Mouse (Mus musculus): ENCODE data around the gene Klk4. TPM values are rescaled to one million over a fixed set of nuclear protein-coding genes. Genes with fewer than 3 reads are reported as not detected.

Gene Klk4
- polyA plus RNA-seq, 1 experiment from 2014 or later = not detected

- Histone ChIP-seq H3K4me2 (replicated peaks) (no peak overlapping the region), H3K4me3 (replicated peaks) (no peak overlapping the region), H3K4me1 (replicated peaks) (no peaks in the 10 kb centered on the region), H3K27me3 (replicated peaks) (no peaks in the 10 kb centered on the region), H3K36me3 (no peaks in the 10 kb centered on the region), H3K27ac (no peak overlapping the region), H3K9me3 (no peaks in the 10 kb centered on the region), H3K9ac (no peak overlapping the region)
- WGBS = 85% methylated on average over 2 of the region's 2 CpGs
- ATAC-seq = no peak
These were observed 41.0 kb downstream of the Klk4 start for GRCm38 (mm10) chr7:43921941-43922340.

DNA sequence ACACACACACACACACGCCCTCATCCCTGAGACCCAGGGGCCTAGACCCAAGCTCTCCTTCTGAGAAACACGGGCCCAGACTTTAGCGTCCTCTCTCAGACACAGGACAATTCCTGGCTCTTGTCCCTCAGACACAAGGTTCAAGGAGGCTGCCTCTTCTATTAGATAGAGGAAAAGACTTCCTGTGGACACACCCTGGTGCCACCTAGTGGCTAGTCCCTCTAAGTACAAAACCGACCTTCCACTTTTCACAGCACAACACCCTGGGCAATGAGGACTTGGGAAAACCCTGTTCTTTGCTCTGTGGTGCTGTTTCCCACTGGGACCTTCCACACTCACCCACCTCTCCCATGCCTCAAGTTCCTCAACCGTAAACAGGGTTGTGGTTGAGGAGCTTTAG lies 45.0 kb downstream of the Klk4 start:
- Histone ChIP-seq H3K27me3 (replicated peaks) (no peaks in the 10 kb centered on the region), H3K9me3 (no peaks in the 10 kb centered on the region), H3K4me3 (replicated peaks) (no peak overlapping the region), H3K9ac (no peak overlapping the region), H3K36me3 (no peaks in the 10 kb centered on the region), H3K27ac (no peak overlapping the region), H3K4me1 (replicated peaks) (no peaks in the 10 kb centered on the region), H3K4me2 (replicated peaks) (no peak overlapping the region)
- 69% methylated on average over 5 of the region's 5 CpGs for WGBS
- no peak for ATAC-seq

DNA sequence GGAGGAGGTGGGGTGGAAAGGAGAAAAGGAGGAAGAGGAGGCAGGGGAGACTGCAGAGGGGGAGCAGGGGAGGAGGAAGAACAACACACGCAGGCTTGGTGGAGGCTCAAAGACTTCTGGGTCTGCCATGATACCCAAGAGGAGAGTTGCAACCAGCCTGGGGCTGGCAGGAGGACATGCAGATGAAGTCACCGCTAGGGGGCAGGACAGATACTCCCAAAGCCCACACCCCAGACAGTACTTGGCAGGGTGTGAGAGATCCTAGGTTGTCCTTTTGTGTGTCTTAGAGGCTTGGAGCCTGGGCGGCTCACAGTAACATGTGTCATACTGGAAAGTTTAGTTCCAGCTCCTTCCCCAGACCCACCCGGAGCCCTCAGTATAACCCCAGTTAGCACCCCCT lies 47.6 kb downstream of the Klk4 start:
- no peak overlapping the region for H3K4me2 ChIP-seq (replicated peaks)
- no peaks in the 10 kb centered on the region for H3K27me3 ChIP-seq (replicated peaks)
- ATAC-seq = no peak
- H3K4me1 ChIP-seq (replicated peaks) = no peaks in the 10 kb centered on the region
- H3K36me3 ChIP-seq = no peaks in the 10 kb centered on the region
- 44% methylated on average over 4 of the region's 4 CpGs for WGBS
- no peak overlapping the region for H3K9ac ChIP-seq
- no peak overlapping the region for H3K4me3 ChIP-seq (replicated peaks)
- no peak overlapping the region for H3K27ac ChIP-seq
- H3K9me3 ChIP-seq = no peaks in the 10 kb centered on the region

- no peak overlapping the region for H3K9ac ChIP-seq
- no peaks in the 10 kb centered on the region for H3K27me3 ChIP-seq (replicated peaks)
- no peaks in the 10 kb centered on the region for H3K4me1 ChIP-seq (replicated peaks)
- no peak overlapping the region for H3K4me3 ChIP-seq (replicated peaks)
- H3K36me3 ChIP-seq = no peaks in the 10 kb centered on the region
- 46% methylated on average over 4 of the region's 4 CpGs for WGBS
- H3K9me3 ChIP-seq = no peaks in the 10 kb centered on the region
- H3K27ac ChIP-seq = no peak overlapping the region
- H3K4me2 ChIP-seq (replicated peaks) = no peak overlapping the region
- no peak for ATAC-seq
These were observed 51.4 kb downstream of the Klk4 start for GRCm38 (mm10) chr7:43932337-43932736.

- Histone ChIP-seq H3K4me2 (replicated peaks) (no peak within 1 kb of the TSS), H3K9me3 (no peaks in the 10 kb centered on the region), H3K4me3 (replicated peaks) (no peak within 1 kb of the TSS), H3K9ac (no peak within 1 kb of the TSS), H3K27me3 (replicated peaks) (no peaks in the 10 kb centered on the region), H3K4me1 (replicated peaks) (no peaks in the 10 kb centered on the region), H3K27ac (no peak within 1 kb of the TSS), H3K36me3 (no peaks in the 10 kb centered on the region)
- ATAC-seq = no peak
- 93% methylated on average over 3 of the region's 3 CpGs for WGBS
These were observed 52.5 kb downstream of the Klk4 start, which contains the start of gene Klk15 for GRCm38 (mm10) chr7:43933440-43933839. TSS of gene Klk15 (plus strand) at chr7:43933740.

DNA sequence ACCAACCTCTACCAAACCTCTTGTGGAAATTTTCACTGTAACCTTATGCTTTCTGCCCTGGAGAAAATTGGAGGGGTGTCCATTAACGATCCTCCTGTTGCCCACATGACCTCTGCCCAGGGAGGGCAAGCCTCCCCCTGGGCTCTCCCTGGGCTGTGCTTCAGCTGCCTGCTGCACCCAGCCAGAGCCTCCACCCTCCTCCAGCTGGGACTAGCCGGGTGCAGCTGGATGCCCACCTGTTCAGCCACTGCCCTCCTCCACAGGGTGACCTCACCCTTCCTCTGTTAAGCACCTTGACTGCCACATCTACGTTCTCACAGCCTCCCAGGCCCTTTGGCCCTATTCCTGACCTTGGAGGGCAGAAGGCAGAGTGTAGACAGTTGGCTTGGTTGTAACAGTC lies 53.8 kb downstream of the Klk4 start:
- H3K9me3 ChIP-seq = no peaks in the 10 kb centered on the region
- no peak overlapping the region for H3K4me3 ChIP-seq (replicated peaks)
- no peak overlapping the region for H3K9ac ChIP-seq
- no peaks in the 10 kb centered on the region for H3K36me3 ChIP-seq
- no peaks in the 10 kb centered on the region for H3K27me3 ChIP-seq (replicated peaks)
- WGBS = 47% methylated on average over 3 of the region's 3 CpGs
- no peaks in the 10 kb centered on the region for H3K4me1 ChIP-seq (replicated peaks)
- H3K4me2 ChIP-seq (replicated peaks) = no peak overlapping the region
- ATAC-seq = no peak
- H3K27ac ChIP-seq = no peak overlapping the region

Other genes starting within 250 kb of the Klk4 start
- gene Ceacam18, start 246.5 kb upstream of the Klk4 start, polyA plus RNA-seq (2015; fragmentation: Nextera tagmentation; extraction: Ambion mirVana) = 4.7 and 5.2 TPM in 2 replicates
- gene Siglece, start 221.0 kb upstream of the Klk4 start, polyA plus RNA-seq (2015; fragmentation: Nextera tagmentation; extraction: Ambion mirVana) = 1.6 and 1.8 TPM in 2 replicates
- gene Ctu1, start 209.1 kb upstream of the Klk4 start, polyA plus RNA-seq (2015; fragmentation: Nextera tagmentation; extraction: Ambion mirVana) = 12.7 and 12.8 TPM in 2 replicates
- gene Klk14, start 190.7 kb upstream of the Klk4 start, polyA plus RNA-seq (2015; fragmentation: Nextera tagmentation; extraction: Ambion mirVana) = 0.15 TPM in 1 of 2 replicates, not detected in the other
- 0.18 and 0.60 TPM in 2 replicates for gene Klk13, start 168.6 kb upstream of the Klk4 start, polyA plus RNA-seq (2015; fragmentation: Nextera tagmentation; extraction: Ambion mirVana)
- not detected in 2 replicates for gene Klk12, start 112.3 kb upstream of the Klk4 start, polyA plus RNA-seq (2015; fragmentation: Nextera tagmentation; extraction: Ambion mirVana)
- 0.46 and 0.58 TPM in 2 replicates for gene Klk11, start 106.6 kb upstream of the Klk4 start, polyA plus RNA-seq (2015; fragmentation: Nextera tagmentation; extraction: Ambion mirVana)
- 3.0 and 3.4 TPM in 2 replicates for gene Klk10, start 100.1 kb upstream of the Klk4 start, polyA plus RNA-seq (2015; fragmentation: Nextera tagmentation; extraction: Ambion mirVana)
- gene Klk9, start 89.3 kb upstream of the Klk4 start, polyA plus RNA-seq (2015; fragmentation: Nextera tagmentation; extraction: Ambion mirVana) = not detected in 2 replicates
- 14.5 and 15.1 TPM in 2 replicates for gene Klk8, start 83.6 kb upstream of the Klk4 start, polyA plus RNA-seq (2015; fragmentation: Nextera tagmentation; extraction: Ambion mirVana)
- gene Klk7, start 69.9 kb upstream of the Klk4 start, polyA plus RNA-seq (2015; fragmentation: Nextera tagmentation; extraction: Ambion mirVana) = not detected in 2 replicates
- gene Klk6, start 56.7 kb upstream of the Klk4 start, polyA plus RNA-seq (2015; fragmentation: Nextera tagmentation; extraction: Ambion mirVana) = not detected in 2 replicates
- not detected in 2 replicates for gene Klk5, start 39.2 kb upstream of the Klk4 start, polyA plus RNA-seq (2015; fragmentation: Nextera tagmentation; extraction: Ambion mirVana)
- gene Klk15, start 52.6 kb downstream of the Klk4 start, polyA plus RNA-seq (2015; fragmentation: Nextera tagmentation; extraction: Ambion mirVana) = not detected in 2 replicates
- gene Klk1b8, start 69.5 kb downstream of the Klk4 start, polyA plus RNA-seq (2015; fragmentation: Nextera tagmentation; extraction: Ambion mirVana) = 0.16 and 0.59 TPM in 2 replicates
- not detected in 2 replicates for gene Klk1b1, start 85.6 kb downstream of the Klk4 start, polyA plus RNA-seq (2015; fragmentation: Nextera tagmentation; extraction: Ambion mirVana)
- gene Klk1b9, start 94.9 kb downstream of the Klk4 start, polyA plus RNA-seq (2015; fragmentation: Nextera tagmentation; extraction: Ambion mirVana) = not detected in 2 replicates
- not detected in 2 replicates for gene Klk1b11, start 114.7 kb downstream of the Klk4 start, polyA plus RNA-seq (2015; fragmentation: Nextera tagmentation; extraction: Ambion mirVana)
- gene Klk1b26, start 131.0 kb downstream of the Klk4 start, polyA plus RNA-seq (2015; fragmentation: Nextera tagmentation; extraction: Ambion mirVana) = not detected in 2 replicates
- gene Klk1b27, start 171.1 kb downstream of the Klk4 start, polyA plus RNA-seq (2015; fragmentation: Nextera tagmentation; extraction: Ambion mirVana) = not detected in 2 replicates
- gene Klk1b21, start 221.2 kb downstream of the Klk4 start, polyA plus RNA-seq (2015; fragmentation: Nextera tagmentation; extraction: Ambion mirVana) = not detected in 2 replicates
- gene Klk1b22, start 231.5 kb downstream of the Klk4 start, polyA plus RNA-seq (2015; fragmentation: Nextera tagmentation; extraction: Ambion mirVana) = not detected in 2 replicates

Data from intestine, embryonic 15.5 days (tissue).